Mouse (Mus musculus): ENCODE data around the gene Egflam. TPM values are rescaled to one million over a fixed set of nuclear protein-coding genes. Genes with fewer than 3 reads are reported as not detected.

Gene Egflam
- total RNA-seq, 1 experiment: 0.54 TPM

DNA sequence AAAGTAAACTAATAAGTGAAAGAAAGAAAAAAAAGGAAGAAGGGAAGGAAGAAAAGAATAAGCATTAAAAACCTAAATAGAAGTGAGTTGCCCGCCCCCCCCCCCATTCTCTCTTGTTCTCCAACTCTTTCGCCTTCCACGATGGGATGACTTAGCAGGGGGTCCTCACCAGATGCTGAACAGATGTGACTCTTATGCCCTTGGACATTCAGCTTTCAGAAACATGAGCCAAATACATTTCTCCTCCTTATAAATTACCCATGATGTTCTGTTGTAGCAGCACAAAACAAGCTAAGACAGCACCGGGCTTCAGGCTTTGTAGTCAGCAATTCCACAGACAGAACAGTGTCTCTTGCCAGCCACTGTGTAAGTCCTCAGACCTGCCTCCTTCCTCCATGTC is 89.5 kb downstream of the Egflam start:
- TF ChIP-seq HCFC1 (IDR thresholded peaks at IDR 0.05; ENCODE audit: borderline replicate concordance, insufficient read depth, low read length) (no peak), ZC3H11A (IDR thresholded peaks at IDR 0.05; ENCODE audit: borderline replicate concordance, low read depth, low read length) (no peak), ZNF384 (IDR thresholded peaks at IDR 0.05; ENCODE audit: low read depth, low read length) (no peak), MAFK (IDR thresholded peaks at IDR 0.05; ENCODE audit: insufficient read depth, low read depth, low read length) (no peak), CHD2 (IDR thresholded peaks at IDR 0.05; ENCODE audit: low read depth, low read length) (no peak)
- Histone ChIP-seq H3K4me3 (ENCODE audit: insufficient read depth in 1 of 2, low read depth in 1 of 2, low read length in 2 of 2, poor library complexity in 1 of 2, severe bottlenecking in 1 of 2) (no peak overlapping the region), H3K36me3 (ENCODE audit: control insufficient read depth, insufficient read depth, low read length, poor library complexity, severe bottlenecking) (no peaks in the 10 kb centered on the region), H3K9me3 (ENCODE audit: control insufficient read depth, insufficient read depth, low read depth, low read length) (no peaks in the 10 kb centered on the region), H3K27ac (ENCODE audit: insufficient read depth, low read depth, low read length, poor library complexity, severe bottlenecking) (no peak overlapping the region), H3K4me1 (ENCODE audit: control insufficient read depth in 2 of 2, insufficient read depth in 2 of 2, low read length in 2 of 2, poor library complexity in 1 of 2) (no peaks in the 10 kb centered on the region), H3K9ac (ENCODE audit: insufficient read depth, low read depth, low read length, poor library complexity, severe bottlenecking) (no peak overlapping the region)
- in situ Hi-C loops (cut with MboI; ENCODE audit: low sequenced_read_pairs in 2 of 2, unreplicated experiment in 2 of 2): no loop called here
- DNase-seq (ENCODE audit: low read depth, low spot score): no peak

DNA sequence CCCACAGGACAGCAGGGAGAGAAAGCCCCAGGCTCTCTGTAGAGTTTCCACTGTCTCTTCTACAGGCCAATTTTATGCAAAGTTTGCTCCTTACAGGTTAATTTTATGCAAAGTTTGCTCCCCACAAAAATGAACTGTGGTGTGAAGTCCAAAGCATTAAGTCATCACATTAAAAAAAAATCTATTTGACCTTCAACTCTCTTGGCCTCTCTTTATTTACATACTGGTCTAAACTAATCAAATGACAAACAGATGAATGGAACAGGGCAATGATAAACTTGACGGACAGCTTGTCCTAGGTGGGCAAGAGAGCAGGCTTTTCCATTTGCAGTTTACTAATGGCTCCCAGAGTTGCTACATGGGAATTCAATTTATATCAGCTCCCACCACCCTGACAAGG is 98.3 kb downstream of the Egflam start:
- Histone ChIP-seq H3K36me3 (ENCODE audit: control insufficient read depth, insufficient read depth, low read length, poor library complexity, severe bottlenecking) (no peaks in the 10 kb centered on the region), H3K9ac (ENCODE audit: insufficient read depth, low read depth, low read length, poor library complexity, severe bottlenecking) (no peak overlapping the region), H3K27ac (ENCODE audit: insufficient read depth, low read depth, low read length, poor library complexity, severe bottlenecking) (no peak overlapping the region)

DNA sequence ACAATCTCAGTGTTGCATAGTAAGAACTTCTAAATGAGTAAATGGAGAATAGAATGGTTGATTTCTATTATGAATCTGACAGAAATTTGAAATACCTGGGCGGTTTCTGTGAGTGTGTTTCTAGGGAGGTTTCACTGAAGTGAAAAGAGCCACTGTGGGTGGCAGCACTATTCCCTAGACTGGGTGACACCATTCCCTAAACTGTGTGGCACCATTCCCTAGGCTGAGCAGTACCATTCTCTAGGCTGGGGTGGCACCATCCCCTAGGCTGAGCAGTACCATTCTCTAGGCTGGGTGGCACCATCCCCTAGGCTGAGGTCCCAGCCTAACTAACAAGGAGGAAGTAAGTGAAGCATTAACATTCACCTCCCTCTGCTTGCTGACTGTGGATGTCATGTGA is 103.0 kb downstream of the Egflam start:
- Histone ChIP-seq H3K27ac (ENCODE audit: insufficient read depth, low read depth, low read length, poor library complexity, severe bottlenecking) (no peak overlapping the region), H3K4me3 (ENCODE audit: insufficient read depth in 1 of 2, low read depth in 1 of 2, low read length in 2 of 2, poor library complexity in 1 of 2, severe bottlenecking in 1 of 2) (no peak overlapping the region), H3K4me1 (ENCODE audit: control insufficient read depth in 2 of 2, insufficient read depth in 2 of 2, low read length in 2 of 2, poor library complexity in 1 of 2) (no peaks in the 10 kb centered on the region), H3K9me3 (ENCODE audit: control insufficient read depth, insufficient read depth, low read depth, low read length) (no peaks in the 10 kb centered on the region), H3K9ac (ENCODE audit: insufficient read depth, low read depth, low read length, poor library complexity, severe bottlenecking) (no peak overlapping the region), H3K36me3 (ENCODE audit: control insufficient read depth, insufficient read depth, low read length, poor library complexity, severe bottlenecking) (no peaks in the 10 kb centered on the region)
- no peak for TF ChIP-seq ZC3H11A (IDR thresholded peaks at IDR 0.05; ENCODE audit: borderline replicate concordance, low read depth, low read length)
- no peak for TF ChIP-seq MAFK (IDR thresholded peaks at IDR 0.05; ENCODE audit: insufficient read depth, low read depth, low read length)
- no peak for TF ChIP-seq HCFC1 (IDR thresholded peaks at IDR 0.05; ENCODE audit: borderline replicate concordance, insufficient read depth, low read length)
- TF ChIP-seq CHD2 (IDR thresholded peaks at IDR 0.05; ENCODE audit: low read depth, low read length): no peak
- no peak for TF ChIP-seq ZNF384 (IDR thresholded peaks at IDR 0.05; ENCODE audit: low read depth, low read length)
- in situ Hi-C loops (cut with MboI; ENCODE audit: low sequenced_read_pairs in 2 of 2, unreplicated experiment in 2 of 2): no loop called here
- DNase-seq (ENCODE audit: low read depth, low spot score): no peak

More for the DNA sequence above, 98.3 kb downstream of the Egflam start:
- Histone ChIP-seq H3K4me3 (ENCODE audit: insufficient read depth in 1 of 2, low read depth in 1 of 2, low read length in 2 of 2, poor library complexity in 1 of 2, severe bottlenecking in 1 of 2) (no peak overlapping the region), H3K9me3 (ENCODE audit: control insufficient read depth, insufficient read depth, low read depth, low read length) (no peaks in the 10 kb centered on the region), H3K4me1 (ENCODE audit: control insufficient read depth in 2 of 2, insufficient read depth in 2 of 2, low read length in 2 of 2, poor library complexity in 1 of 2) (no peaks in the 10 kb centered on the region)
- in situ Hi-C loops (cut with MboI; ENCODE audit: low sequenced_read_pairs in 2 of 2, unreplicated experiment in 2 of 2): no loop called here
- no peak for TF ChIP-seq CHD2 (IDR thresholded peaks at IDR 0.05; ENCODE audit: low read depth, low read length)
- TF ChIP-seq MAFK (IDR thresholded peaks at IDR 0.05; ENCODE audit: insufficient read depth, low read depth, low read length): no peak
- no peak for TF ChIP-seq HCFC1 (IDR thresholded peaks at IDR 0.05; ENCODE audit: borderline replicate concordance, insufficient read depth, low read length)
- no peak for TF ChIP-seq ZC3H11A (IDR thresholded peaks at IDR 0.05; ENCODE audit: borderline replicate concordance, low read depth, low read length)
- no peak for TF ChIP-seq ZNF384 (IDR thresholded peaks at IDR 0.05; ENCODE audit: low read depth, low read length)
- no peak for DNase-seq (ENCODE audit: low read depth, low spot score)

DNA sequence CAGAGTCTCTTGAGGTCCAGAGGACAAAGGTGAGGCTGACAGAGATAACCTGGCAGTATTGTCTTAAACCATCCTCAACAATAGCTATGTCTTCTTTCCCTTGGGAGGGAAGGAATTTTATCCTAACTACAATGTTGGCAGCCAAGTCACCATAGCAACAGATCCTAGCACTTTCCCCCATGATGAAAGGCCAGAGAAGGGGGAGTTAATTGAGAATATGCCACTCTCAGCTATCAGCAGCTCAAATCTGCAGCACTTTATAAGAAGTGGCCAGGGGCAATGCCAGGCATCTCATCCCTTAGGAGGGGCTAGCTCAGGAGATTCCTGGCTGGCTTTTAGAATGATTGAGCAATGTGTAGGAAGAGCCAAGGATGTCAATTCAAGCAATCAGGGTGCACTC is 105.3 kb downstream of the Egflam start:
- in situ Hi-C loops (cut with MboI; ENCODE audit: low sequenced_read_pairs in 2 of 2, unreplicated experiment in 2 of 2): no loop called here
- H3K4me1 ChIP-seq (ENCODE audit: control insufficient read depth in 2 of 2, insufficient read depth in 2 of 2, low read length in 2 of 2, poor library complexity in 1 of 2): no peaks in the 10 kb centered on the region
- TF ChIP-seq MAFK (IDR thresholded peaks at IDR 0.05; ENCODE audit: insufficient read depth, low read depth, low read length) (no peak), ZC3H11A (IDR thresholded peaks at IDR 0.05; ENCODE audit: borderline replicate concordance, low read depth, low read length) (no peak), HCFC1 (IDR thresholded peaks at IDR 0.05; ENCODE audit: borderline replicate concordance, insufficient read depth, low read length) (no peak), CHD2 (IDR thresholded peaks at IDR 0.05; ENCODE audit: low read depth, low read length) (no peak), ZNF384 (IDR thresholded peaks at IDR 0.05; ENCODE audit: low read depth, low read length) (no peak)

DNA sequence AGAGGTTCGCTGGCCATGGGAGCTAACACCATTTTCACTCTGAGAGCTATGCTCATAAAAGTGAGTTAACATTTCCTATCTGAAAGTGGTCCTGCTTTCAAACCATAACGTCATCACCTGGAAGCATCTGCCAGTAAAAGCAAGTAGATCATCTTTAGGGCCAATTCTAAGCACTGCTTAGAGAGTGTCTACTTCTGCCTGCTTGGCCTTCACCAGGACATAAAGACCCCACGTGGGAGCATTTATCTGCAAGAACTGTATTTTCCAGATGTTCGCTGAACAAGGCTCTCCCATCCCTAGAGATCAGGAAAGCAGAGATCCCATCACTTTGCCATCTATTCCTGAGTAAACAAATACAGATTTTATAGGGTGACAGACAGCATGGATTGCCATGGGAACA is 108.2 kb downstream of the Egflam start:
- Histone ChIP-seq H3K27ac (ENCODE audit: insufficient read depth, low read depth, low read length, poor library complexity, severe bottlenecking) (no peak overlapping the region), H3K4me1 (ENCODE audit: control insufficient read depth in 2 of 2, insufficient read depth in 2 of 2, low read length in 2 of 2, poor library complexity in 1 of 2) (no peaks in the 10 kb centered on the region), H3K36me3 (ENCODE audit: control insufficient read depth, insufficient read depth, low read length, poor library complexity, severe bottlenecking) (no peaks in the 10 kb centered on the region), H3K9me3 (ENCODE audit: control insufficient read depth, insufficient read depth, low read depth, low read length) (no peaks in the 10 kb centered on the region), H3K9ac (ENCODE audit: insufficient read depth, low read depth, low read length, poor library complexity, severe bottlenecking) (no peak overlapping the region), H3K4me3 (ENCODE audit: insufficient read depth in 1 of 2, low read depth in 1 of 2, low read length in 2 of 2, poor library complexity in 1 of 2, severe bottlenecking in 1 of 2) (no peak overlapping the region)
- in situ Hi-C loops (cut with MboI; ENCODE audit: low sequenced_read_pairs in 2 of 2, unreplicated experiment in 2 of 2): no loop called here
- TF ChIP-seq MAFK (IDR thresholded peaks at IDR 0.05; ENCODE audit: insufficient read depth, low read depth, low read length) (no peak), ZNF384 (IDR thresholded peaks at IDR 0.05; ENCODE audit: low read depth, low read length) (no peak), HCFC1 (IDR thresholded peaks at IDR 0.05; ENCODE audit: borderline replicate concordance, insufficient read depth, low read length) (no peak), CHD2 (IDR thresholded peaks at IDR 0.05; ENCODE audit: low read depth, low read length) (no peak), ZC3H11A (IDR thresholded peaks at IDR 0.05; ENCODE audit: borderline replicate concordance, low read depth, low read length) (no peak)
- no peak for DNase-seq (ENCODE audit: low read depth, low spot score)

More for the DNA sequence above, 105.3 kb downstream of the Egflam start:
- H3K9ac ChIP-seq (ENCODE audit: insufficient read depth, low read depth, low read length, poor library complexity, severe bottlenecking): no peak overlapping the region
- H3K9me3 ChIP-seq (ENCODE audit: control insufficient read depth, insufficient read depth, low read depth, low read length): no peaks in the 10 kb centered on the region
- no peaks in the 10 kb centered on the region for H3K36me3 ChIP-seq (ENCODE audit: control insufficient read depth, insufficient read depth, low read length, poor library complexity, severe bottlenecking)
- no peak for DNase-seq (ENCODE audit: low read depth, low spot score)
- H3K27ac ChIP-seq (ENCODE audit: insufficient read depth, low read depth, low read length, poor library complexity, severe bottlenecking): no peak overlapping the region
- no peak overlapping the region for H3K4me3 ChIP-seq (ENCODE audit: insufficient read depth in 1 of 2, low read depth in 1 of 2, low read length in 2 of 2, poor library complexity in 1 of 2, severe bottlenecking in 1 of 2)

Data from ES-E14 (cell line).